Comparison of ENCODE assay signal across 9 mouse cellular contexts in genomic region chr8:95433124-95433523, GRCm38 (mm10). TPM values are rescaled to one million over a fixed set of nuclear protein-coding genes. Genes with fewer than 3 reads are reported as not detected.
A peak's percentile ranks its signal among the peaks of the same experiment; 100 is the strongest.
DNase-seq lines count a peak whose midpoint lies in the region; ATAC-seq and TF ChIP-seq lines count a peak whose summit lies in the region.
"Had no signal": no experiment of that assay in that cellular context is flagged by ENCODE, and none has a peak within 500 bp of the region (broad histone marks: within the 10 kb centered on the region; RNA-seq: fewer than 3 reads in every experiment).

No protein-coding gene starts in this region.

- 61% methylated on average over 4 of the region's 4 CpGs for WGBS in heart, embryonic 12.5 days
- 79% methylated on average over 4 of the region's 4 CpGs for WGBS in hindbrain, embryonic 11.5 days
- WGBS in midbrain, embryonic 12.5 days = 65% methylated on average over 4 of the region's 4 CpGs

- peak overlapping the region; percentile 85 for H3K4me3 ChIP-seq in heart, embryonic 12.5 days
- peak overlapping the region; percentile 99 for H3K4me3 ChIP-seq in bone marrow macrophage, adult 2 months (ENCODE audit: insufficient read depth, low read length)
- peak overlapping the region; percentile 82 for H3K4me3 ChIP-seq in hindbrain, embryonic 11.5 days (ENCODE audit: low read depth, low read length)
- H3K4me3 ChIP-seq in midbrain, embryonic 12.5 days = peak overlapping the region; percentile 89

- H3K4me2 ChIP-seq in heart, embryonic 12.5 days = peak overlapping the region; percentile 89
- peak overlapping the region; percentile 83 for H3K4me2 ChIP-seq in hindbrain, embryonic 11.5 days (replicated peaks; ENCODE audit: low read depth, low read length)
- H3K4me2 ChIP-seq in midbrain, embryonic 12.5 days (replicated peaks) = peak overlapping the region; percentile 91

- intact Hi-C loops in heart, postnatal 25 days (cut with DNase I) = loop anchor here (1.0 kb wide), 1 partner anchor 82 kb away; no protein-coding TSS in a partner anchor

- peaks cover 57% of the 10 kb centered on the region for H3K4me1 ChIP-seq in heart, embryonic 12.5 days (replicated peaks)
- peaks cover 26% of the 10 kb centered on the region for H3K4me1 ChIP-seq in bone marrow macrophage, adult 2 months (ENCODE audit: control insufficient read depth, insufficient read depth, low read length)
- H3K4me1 ChIP-seq in hindbrain, embryonic 11.5 days (replicated peaks; ENCODE audit: control insufficient read depth, insufficient read depth, low read length) = peaks cover 13% of the 10 kb centered on the region
- H3K4me1 ChIP-seq in midbrain, embryonic 12.5 days = peaks cover 52% of the 10 kb centered on the region

- peak overlapping the region; percentile 89 for H3K9ac ChIP-seq in heart, embryonic 12.5 days
- no peak overlapping the region for H3K9ac ChIP-seq in hindbrain, embryonic 11.5 days (ENCODE audit: low read depth, low read length)
- H3K9ac ChIP-seq in midbrain, embryonic 12.5 days (replicated peaks) = peak overlapping the region; percentile 93

- 0 out of 2 replicates have a peak overlapping the region, but pooled peaks have one; percentile 88 for H3K27ac ChIP-seq in heart, embryonic 12.5 days (ENCODE audit: poor library complexity, severe bottlenecking)
- H3K27ac ChIP-seq in bone marrow macrophage, adult 2 months (ENCODE audit: insufficient read depth, low read depth, low read length) = no peak overlapping the region
- H3K27ac ChIP-seq in hindbrain, embryonic 11.5 days (ENCODE audit: low read depth, low read length) = no peak overlapping the region
- H3K27ac ChIP-seq in midbrain, embryonic 12.5 days (replicated peaks) = no peak overlapping the region

- no peaks in the 10 kb centered on the region for H3K36me3 ChIP-seq in heart, embryonic 12.5 days
- no peaks in the 10 kb centered on the region for H3K36me3 ChIP-seq in hindbrain, embryonic 11.5 days (ENCODE audit: control insufficient read depth, insufficient read depth, low read length)
- no peaks in the 10 kb centered on the region for H3K36me3 ChIP-seq in midbrain, embryonic 12.5 days

- H3K9me3 ChIP-seq in heart, embryonic 12.5 days (replicated peaks) = no peaks in the 10 kb centered on the region
- H3K9me3 ChIP-seq in hindbrain, embryonic 11.5 days (ENCODE audit: control insufficient read depth, low read length) = no peaks in the 10 kb centered on the region
- no peaks in the 10 kb centered on the region for H3K9me3 ChIP-seq in midbrain, embryonic 12.5 days

- no peak for TF ChIP-seq CTCF in bone marrow macrophage, adult 2 months (IDR thresholded peaks at IDR 0.05; ENCODE audit: low read depth, low read length)

- DNase-seq in heart, postnatal 25 days (ENCODE audit: low spot score) = no peak
- DNase-seq in hindbrain, embryonic 11.5 days (ENCODE audit: low spot score) = no peak
- DNase-seq in embryo, embryonic 10 days (ENCODE audit: low spot score) = no peak
- DNase-seq in frontal cortex, postnatal 14 days (ENCODE audit: low spot score in 2 of 2) = no peak
- DNase-seq in testis, postnatal 10 days (ENCODE audit: low spot score) = no peak
- DNase-seq: gastrocnemius, postnatal 10 days had no signal

- no peak for TF ChIP-seq POLR2A in bone marrow macrophage, adult 2 months (IDR thresholded peaks at IDR 0.05; ENCODE audit: borderline replicate concordance, low read depth, low read length)

- no peaks in the 10 kb centered on the region for H3K27me3 ChIP-seq in heart, embryonic 12.5 days (replicated peaks)
- no peaks in the 10 kb centered on the region for H3K27me3 ChIP-seq in hindbrain, embryonic 11.5 days (ENCODE audit: control insufficient read depth, insufficient read depth, low read length)
- H3K27me3 ChIP-seq in midbrain, embryonic 12.5 days = no peaks in the 10 kb centered on the region

- no peak for ATAC-seq in heart, embryonic 12.5 days (ENCODE audit: insufficient number of reproducible peaks, low FRiP score)
- no peak for ATAC-seq in hindbrain, embryonic 11.5 days (ENCODE audit: low FRiP score)
- no peak for ATAC-seq in midbrain, embryonic 12.5 days (ENCODE audit: low FRiP score, low read depth)

RNA-seq across cellular contexts. Expression of gene Cfap20, which starts 1.5 kb away (rescaled TPM):
- 151 and 153 TPM in 2 replicates for polyA plus RNA-seq in heart, embryonic 12.5 days (2016; fragmentation: Nextera tagmentation; extraction: Ambion mirVana)
- 10 to 100 TPM; 27.1 to 28.7 TPM for total RNA-seq in heart, postnatal 25 days (2021)
- polyA plus RNA-seq in bone marrow macrophage, adult 2 months (2012; ENCODE audit: insufficient read depth, insufficient read length, missing spikeins) = 42.8 and 45.7 TPM in 2 replicates
- polyA plus RNA-seq in hindbrain, embryonic 11.5 days (2014; fragmentation: Nextera tagmentation; extraction: Ambion mirVana) = 141 and 145 TPM in 2 replicates
- polyA plus RNA-seq in midbrain, embryonic 12.5 days (2016; fragmentation: Nextera tagmentation; extraction: Ambion mirVana) = 128 and 130 TPM in 2 replicates

RNA-seq across cellular contexts. Expression of gene Csnk2a2, which starts 56.7 kb away (rescaled TPM):
- 8.2 and 8.7 TPM in 2 replicates for polyA plus RNA-seq in heart, embryonic 12.5 days (2016; fragmentation: Nextera tagmentation; extraction: Ambion mirVana)
- 10 to 100 TPM; 26.0 to 27.3 TPM for total RNA-seq in heart, postnatal 25 days (2021)
- polyA plus RNA-seq in bone marrow macrophage, adult 2 months (2012; ENCODE audit: insufficient read depth, insufficient read length, missing spikeins) = 64.5 and 66.5 TPM in 2 replicates
- polyA plus RNA-seq in hindbrain, embryonic 11.5 days (2014; fragmentation: Nextera tagmentation; extraction: Ambion mirVana) = 14.2 and 19.1 TPM in 2 replicates
- polyA plus RNA-seq in midbrain, embryonic 12.5 days (2016; fragmentation: Nextera tagmentation; extraction: Ambion mirVana) = 10.3 and 11.0 TPM in 2 replicates
